Mouse (Mus musculus) ES-E14 (cell line): ENCODE measurements around the gene Vmn1r233.

Experiments used
- CHD2 ChIP-seq: IDR thresholded peaks from 2 replicates; pipeline ENCODE4 v1.6.1; 2014; ENCODE audit warnings: mild to moderate bottlenecking, low read depth, low read length, inconsistent platforms
- MAFK ChIP-seq: IDR thresholded peaks from 2 replicates; pipeline ENCODE4 v1.6.1; 2014; ENCODE audit warnings: mild to moderate bottlenecking, low read depth, low read length, inconsistent platforms; ENCODE audit not compliant: insufficient read depth
- ZC3H11A ChIP-seq: IDR thresholded peaks from 2 replicates; pipeline ENCODE4 v1.6.1; 2012; ENCODE audit warnings: low read depth, mild to moderate bottlenecking, inconsistent platforms, low read length, borderline replicate concordance
- ZNF384 ChIP-seq: IDR thresholded peaks from 2 replicates; pipeline ENCODE4 v1.6.1; 2012; ENCODE audit warnings: low read depth, low read length, inconsistent platforms

GRCm38 (mm10) chr17:20960386-20960785, 35.9 kb downstream of the Vmn1r233 start:
- TF ChIP-seq ZC3H11A, result no peak
- no peak for TF ChIP-seq MAFK
- TF ChIP-seq CHD2, result no peak
- TF ChIP-seq ZNF384, result no peak
